Mouse (Mus musculus): ENCODE measurements at regions not wholly inside any gene's neighbourhood (a gene's known extent, or its start where the extent isn't known, plus 50 kb on each side); places are given as distances from the start of the nearest gene placed in this dataset.

GRCm38 (mm10) chr15:85675736-85676135, 59.0 kb upstream of the Ppara start:
- ATAC-seq (replicated peaks; ENCODE audit: low FRiP score) (no peak), DNase-seq (ENCODE audit: low spot score) (no peak)
- Histone ChIP-seq H3K4me1 (replicated peaks; ENCODE audit: control insufficient read depth, insufficient read depth, low read length) (no peaks in the 10 kb centered on the region), H3K27ac (ENCODE audit: low read depth, low read length) (no peak overlapping the region), H3K4me3 (ENCODE audit: low read depth, low read length) (no peak overlapping the region), H3K27me3 (ENCODE audit: control insufficient read depth, insufficient read depth, low read length) (peaks cover 62% of the 10 kb centered on the region), H3K9me3 (ENCODE audit: control insufficient read depth, low read length) (no peaks in the 10 kb centered on the region), H3K9ac (ENCODE audit: low read length) (no peak overlapping the region), H3K4me2 (ENCODE audit: low read depth, low read length, severe bottlenecking) (no peak overlapping the region), H3K36me3 (ENCODE audit: control insufficient read depth, insufficient read depth, low read length) (no peaks in the 10 kb centered on the region)
- WGBS, result 91% methylated on average over 5 of the region's 5 CpGs

- H3K4me2 ChIP-seq (ENCODE audit: low read depth, low read length, severe bottlenecking), result no peak overlapping the region
- no peak overlapping the region for H3K9ac ChIP-seq (ENCODE audit: low read length)
- H3K27ac ChIP-seq (ENCODE audit: low read depth, low read length), result no peak overlapping the region
- ATAC-seq (replicated peaks; ENCODE audit: low FRiP score) (no peak), DNase-seq (ENCODE audit: low spot score) (no peak)
- H3K27me3 ChIP-seq (ENCODE audit: control insufficient read depth, insufficient read depth, low read length), result peaks cover 58% of the 10 kb centered on the region
- H3K4me1 ChIP-seq (replicated peaks; ENCODE audit: control insufficient read depth, insufficient read depth, low read length), result no peaks in the 10 kb centered on the region
- no peak overlapping the region for H3K4me3 ChIP-seq (ENCODE audit: low read depth, low read length)
- H3K9me3 ChIP-seq (ENCODE audit: control insufficient read depth, low read length), result no peaks in the 10 kb centered on the region
- WGBS, result 81% methylated on average over 3 of the region's 3 CpGs
- H3K36me3 ChIP-seq (ENCODE audit: control insufficient read depth, insufficient read depth, low read length), result no peaks in the 10 kb centered on the region
Measured at GRCm38 (mm10) chr15:85676156-85676555, 58.6 kb upstream of the Ppara start.

- H3K27me3 ChIP-seq (ENCODE audit: control insufficient read depth, insufficient read depth, low read length), result peaks cover 50% of the 10 kb centered on the region
Measured at GRCm38 (mm10) chr15:85676871-85677270, 57.9 kb upstream of the Ppara start.

GRCm38 (mm10) chr15:85677381-85677780, 57.4 kb upstream of the Ppara start:
- no peak overlapping the region for H3K4me2 ChIP-seq (ENCODE audit: low read depth, low read length, severe bottlenecking)

More at GRCm38 (mm10) chr15:85676871-85677270, 57.9 kb upstream of the Ppara start:
- ATAC-seq (replicated peaks; ENCODE audit: low FRiP score) (no peak), DNase-seq (ENCODE audit: low spot score) (no peak)
- Histone ChIP-seq H3K4me2 (ENCODE audit: low read depth, low read length, severe bottlenecking) (no peak overlapping the region), H3K4me3 (ENCODE audit: low read depth, low read length) (no peak overlapping the region), H3K27ac (ENCODE audit: low read depth, low read length) (no peak overlapping the region), H3K9ac (ENCODE audit: low read length) (no peak overlapping the region), H3K4me1 (replicated peaks; ENCODE audit: control insufficient read depth, insufficient read depth, low read length) (no peaks in the 10 kb centered on the region), H3K36me3 (ENCODE audit: control insufficient read depth, insufficient read depth, low read length) (no peaks in the 10 kb centered on the region), H3K9me3 (ENCODE audit: control insufficient read depth, low read length) (no peaks in the 10 kb centered on the region)
- WGBS, result 81% methylated on average over 10 of the region's 10 CpGs

GRCm38 (mm10) chr15:85677855-85678254, 56.9 kb upstream of the Ppara start:
- Histone ChIP-seq H3K9ac (ENCODE audit: low read length) (no peak overlapping the region), H3K27ac (ENCODE audit: low read depth, low read length) (no peak overlapping the region), H3K4me2 (ENCODE audit: low read depth, low read length, severe bottlenecking) (no peak overlapping the region), H3K4me1 (replicated peaks; ENCODE audit: control insufficient read depth, insufficient read depth, low read length) (no peaks in the 10 kb centered on the region), H3K4me3 (ENCODE audit: low read depth, low read length) (no peak overlapping the region), H3K9me3 (ENCODE audit: control insufficient read depth, low read length) (no peaks in the 10 kb centered on the region), H3K36me3 (ENCODE audit: control insufficient read depth, insufficient read depth, low read length) (no peaks in the 10 kb centered on the region), H3K27me3 (ENCODE audit: control insufficient read depth, insufficient read depth, low read length) (peaks cover 41% of the 10 kb centered on the region)
- DNase-seq (ENCODE audit: low spot score) (no peak), ATAC-seq (replicated peaks; ENCODE audit: low FRiP score) (no peak)
- 89% methylated on average over 10 of the region's 10 CpGs for WGBS

More at GRCm38 (mm10) chr15:85677381-85677780, 57.4 kb upstream of the Ppara start:
- Histone ChIP-seq H3K9ac (ENCODE audit: low read length) (no peak overlapping the region), H3K27ac (ENCODE audit: low read depth, low read length) (no peak overlapping the region), H3K4me1 (replicated peaks; ENCODE audit: control insufficient read depth, insufficient read depth, low read length) (no peaks in the 10 kb centered on the region), H3K9me3 (ENCODE audit: control insufficient read depth, low read length) (no peaks in the 10 kb centered on the region), H3K27me3 (ENCODE audit: control insufficient read depth, insufficient read depth, low read length) (peaks cover 46% of the 10 kb centered on the region), H3K4me3 (ENCODE audit: low read depth, low read length) (no peak overlapping the region), H3K36me3 (ENCODE audit: control insufficient read depth, insufficient read depth, low read length) (no peaks in the 10 kb centered on the region)
- ATAC-seq (replicated peaks; ENCODE audit: low FRiP score), result no peak
- 82% methylated on average over 6 of the region's 6 CpGs for WGBS
- no peak for DNase-seq (ENCODE audit: low spot score)

GRCm38 (mm10) chr15:85678351-85678895, 56.4 kb upstream of the Ppara start:
- H3K4me1 ChIP-seq (replicated peaks; ENCODE audit: control insufficient read depth, insufficient read depth, low read length), result no peaks in the 10 kb centered on the region
- peaks cover 36% of the 10 kb centered on the region for H3K27me3 ChIP-seq (ENCODE audit: control insufficient read depth, insufficient read depth, low read length)
- no peaks in the 10 kb centered on the region for H3K9me3 ChIP-seq (ENCODE audit: control insufficient read depth, low read length)
- no peak for DNase-seq (ENCODE audit: low spot score)
- WGBS, result 86% methylated on average over 15 of the region's 15 CpGs
- no peak overlapping the region for H3K9ac ChIP-seq (ENCODE audit: low read length)
- no peak overlapping the region for H3K27ac ChIP-seq (ENCODE audit: low read depth, low read length)
- H3K4me3 ChIP-seq (ENCODE audit: low read depth, low read length), result no peak overlapping the region
- no peak overlapping the region for H3K4me2 ChIP-seq (ENCODE audit: low read depth, low read length, severe bottlenecking)
- no peaks in the 10 kb centered on the region for H3K36me3 ChIP-seq (ENCODE audit: control insufficient read depth, insufficient read depth, low read length)
- ATAC-seq (replicated peaks; ENCODE audit: low FRiP score), result no peak

GRCm38 (mm10) chr15:85678981-85679708, 55.6 kb upstream of the Ppara start:
- WGBS, result 83% methylated on average over 22 of the region's 24 CpGs
- Histone ChIP-seq H3K36me3 (ENCODE audit: control insufficient read depth, insufficient read depth, low read length) (no peaks in the 10 kb centered on the region), H3K4me2 (ENCODE audit: low read depth, low read length, severe bottlenecking) (no peak overlapping the region), H3K9me3 (ENCODE audit: control insufficient read depth, low read length) (no peaks in the 10 kb centered on the region), H3K9ac (ENCODE audit: low read length) (0 out of 2 replicates have a peak overlapping the region, but pooled peaks have one; percentile 2), H3K4me1 (replicated peaks; ENCODE audit: control insufficient read depth, insufficient read depth, low read length) (no peaks in the 10 kb centered on the region), H3K27me3 (ENCODE audit: control insufficient read depth, insufficient read depth, low read length) (peaks cover 28% of the 10 kb centered on the region), H3K4me3 (ENCODE audit: low read depth, low read length) (no peak overlapping the region), H3K27ac (ENCODE audit: low read depth, low read length) (no peak overlapping the region)
- ATAC-seq (replicated peaks; ENCODE audit: low FRiP score) (no peak), DNase-seq (ENCODE audit: low spot score) (no peak)

GRCm38 (mm10) chr15:85679864-85680428, 54.8 kb upstream of the Ppara start:
- ATAC-seq (replicated peaks; ENCODE audit: low FRiP score), result no peak
- DNase-seq (ENCODE audit: low spot score), result no peak
- Histone ChIP-seq H3K4me3 (ENCODE audit: low read depth, low read length) (no peak overlapping the region), H3K9me3 (ENCODE audit: control insufficient read depth, low read length) (no peaks in the 10 kb centered on the region), H3K9ac (ENCODE audit: low read length) (no peak overlapping the region), H3K36me3 (ENCODE audit: control insufficient read depth, insufficient read depth, low read length) (no peaks in the 10 kb centered on the region), H3K27ac (ENCODE audit: low read depth, low read length) (no peak overlapping the region), H3K4me2 (ENCODE audit: low read depth, low read length, severe bottlenecking) (no peak overlapping the region), H3K27me3 (ENCODE audit: control insufficient read depth, insufficient read depth, low read length) (peaks cover 25% of the 10 kb centered on the region), H3K4me1 (replicated peaks; ENCODE audit: control insufficient read depth, insufficient read depth, low read length) (no peaks in the 10 kb centered on the region)
- WGBS, result 79% methylated on average over 10 of the region's 10 CpGs
